Mouse (Mus musculus): ENCODE data around the gene Clstn2.
A peak's percentile ranks its signal among the peaks of the same experiment; 100 is the strongest.

The Clstn2 gene

GRCm38 (mm10) chr9:97769331-97769730 is 263.6 kb downstream of the Clstn2 start:
- no peak for DNase-seq

- no peak for DNase-seq
These were observed 267.7 kb downstream of the Clstn2 start for GRCm38 (mm10) chr9:97765251-97765767.

- peak; percentile 30 for DNase-seq
These were observed 269.9 kb downstream of the Clstn2 start for GRCm38 (mm10) chr9:97763048-97763447.

- no peak for DNase-seq
These were observed 277.2 kb downstream of the Clstn2 start for GRCm38 (mm10) chr9:97755599-97756270.

- DNase-seq: no peak
These were observed 279.3 kb downstream of the Clstn2 start for GRCm38 (mm10) chr9:97753715-97754114.

GRCm38 (mm10) chr9:97746574-97746973 is 286.4 kb downstream of the Clstn2 start:
- DNase-seq: peak; percentile 11

GRCm38 (mm10) chr9:97727715-97728486 is 305.1 kb downstream of the Clstn2 start:
- no peak for DNase-seq

- DNase-seq: no peak
These were observed 315.3 kb downstream of the Clstn2 start for GRCm38 (mm10) chr9:97717728-97718127.

- peak; percentile 9 for DNase-seq
These were observed 316.0 kb downstream of the Clstn2 start for GRCm38 (mm10) chr9:97717005-97717404.

- DNase-seq: peak; percentile 8
These were observed 320.1 kb downstream of the Clstn2 start for GRCm38 (mm10) chr9:97712888-97713287.

GRCm38 (mm10) chr9:97703901-97704503 is 329.0 kb downstream of the Clstn2 start:
- DNase-seq: no peak

- no peak for DNase-seq
These were observed 330.0 kb downstream of the Clstn2 start for GRCm38 (mm10) chr9:97702989-97703388.

- DNase-seq: no peak
These were observed 333.0 kb downstream of the Clstn2 start for GRCm38 (mm10) chr9:97699983-97700382.

GRCm38 (mm10) chr9:97699020-97699419 is 334.0 kb downstream of the Clstn2 start:
- DNase-seq: no peak

GRCm38 (mm10) chr9:97698071-97698470 is 334.9 kb downstream of the Clstn2 start:
- DNase-seq: no peak

- DNase-seq: no peak
These were observed 336.2 kb downstream of the Clstn2 start for GRCm38 (mm10) chr9:97696655-97697235.

- DNase-seq: no peak
These were observed 337.7 kb downstream of the Clstn2 start for GRCm38 (mm10) chr9:97695278-97695677.

- DNase-seq: no peak
These were observed 346.1 kb downstream of the Clstn2 start for GRCm38 (mm10) chr9:97686826-97687425.

GRCm38 (mm10) chr9:97685664-97686063 is 347.3 kb downstream of the Clstn2 start:
- peak; percentile 27 for DNase-seq

GRCm38 (mm10) chr9:97679878-97680277 is 353.1 kb downstream of the Clstn2 start:
- no peak for DNase-seq

- peak; percentile 26 for DNase-seq
These were observed 353.9 kb downstream of the Clstn2 start for GRCm38 (mm10) chr9:97679106-97679505.

GRCm38 (mm10) chr9:97677075-97677474 is 355.9 kb downstream of the Clstn2 start:
- no peak for DNase-seq

GRCm38 (mm10) chr9:97672681-97673080 is 360.3 kb downstream of the Clstn2 start:
- no peak for DNase-seq
